Mouse (Mus musculus) hindbrain, embryonic 16.5 days (tissue): ENCODE results near the gene Asb18. TPM values are rescaled to one million over a fixed set of nuclear protein-coding genes. Genes with fewer than 3 reads are reported as not detected.

ENCODE experiments used
- ATAC-seq: fragments of 200-750 bp; cut with Nextera tagmentation; 2 replicates; pipeline ENCODE4 v1.8.0; 2017; ENCODE audit warnings: moderate TSS enrichment, moderate library complexity
- H3K27ac ChIP-seq: fragments of 300-500 bp; sonication (generic); 2 replicates; pipeline ENCODE4 v1.5.1; 2014; ENCODE audit warnings: low read depth, mild to moderate bottlenecking, control low read depth, low read length, moderate library complexity
- H3K27me3 ChIP-seq: fragments of 300-500 bp; sonication (generic); replicated peaks from 2 replicates; pipeline ENCODE4 v1.6.1; 2014; ENCODE audit warnings: low read length; ENCODE audit not compliant: control insufficient read depth, insufficient read depth
- H3K36me3 ChIP-seq: fragments of 300-500 bp; sonication (generic); 2 replicates; pipeline ENCODE4 v1.6.1; 2014; ENCODE audit warnings: mild to moderate bottlenecking, low read length, moderate library complexity, mixed read lengths; ENCODE audit not compliant: control insufficient read depth, insufficient read depth
- H3K4me1 ChIP-seq: fragments of 300-500 bp; sonication (generic); 2 replicates; pipeline ENCODE4 v1.6.1; 2014; ENCODE audit warnings: low read depth, low read length; ENCODE audit not compliant: control insufficient read depth, insufficient read depth
- H3K4me2 ChIP-seq: fragments of 300-500 bp; sonication (generic); 2 replicates; pipeline ENCODE4 v1.6.1; 2014; ENCODE audit warnings: mild to moderate bottlenecking, low read length, control low read depth, moderate library complexity
- H3K4me3 ChIP-seq: fragments of 300-500 bp; sonication (generic); 2 replicates; pipeline ENCODE4 v1.5.1; 2014; ENCODE audit warnings: mild to moderate bottlenecking, low read length, control low read depth, moderate library complexity
- H3K9ac ChIP-seq: fragments of 300-500 bp; sonication (generic); 2 replicates; pipeline ENCODE4 v1.6.1; 2014; ENCODE audit warnings: low read depth, mild to moderate bottlenecking, control low read depth, low read length, moderate library complexity
- H3K9me3 ChIP-seq: fragments of 300-500 bp; sonication (generic); 2 replicates; pipeline ENCODE4 v1.6.1; 2014; ENCODE audit warnings: mild to moderate bottlenecking, low read length, moderate library complexity; ENCODE audit not compliant: control insufficient read depth
- WGBS: fragments of 180-500 bp; shearing (Covaris S2); extraction: QIAGEN DNeasy Blood & Tissue Kit; methylation state at CpG from one replicate; pipeline ENCODE4 v1.1.7; 2014; 5-methylcytosine and 5-hydroxymethylcytosine counted together
- polyA plus RNA-seq: library from polyadenylated mRNA; unstranded; fragments of >200 nt; fragmentation: Nextera tagmentation; extraction: Ambion mirVana; gene quantifications from 2 replicates; pipeline ENCODE4 v1.2.1, GENCODE M21; 2015

Asb18 gene
- polyA plus RNA-seq, 1 experiment from 2014 or later, result 0.75 TPM

DNA sequence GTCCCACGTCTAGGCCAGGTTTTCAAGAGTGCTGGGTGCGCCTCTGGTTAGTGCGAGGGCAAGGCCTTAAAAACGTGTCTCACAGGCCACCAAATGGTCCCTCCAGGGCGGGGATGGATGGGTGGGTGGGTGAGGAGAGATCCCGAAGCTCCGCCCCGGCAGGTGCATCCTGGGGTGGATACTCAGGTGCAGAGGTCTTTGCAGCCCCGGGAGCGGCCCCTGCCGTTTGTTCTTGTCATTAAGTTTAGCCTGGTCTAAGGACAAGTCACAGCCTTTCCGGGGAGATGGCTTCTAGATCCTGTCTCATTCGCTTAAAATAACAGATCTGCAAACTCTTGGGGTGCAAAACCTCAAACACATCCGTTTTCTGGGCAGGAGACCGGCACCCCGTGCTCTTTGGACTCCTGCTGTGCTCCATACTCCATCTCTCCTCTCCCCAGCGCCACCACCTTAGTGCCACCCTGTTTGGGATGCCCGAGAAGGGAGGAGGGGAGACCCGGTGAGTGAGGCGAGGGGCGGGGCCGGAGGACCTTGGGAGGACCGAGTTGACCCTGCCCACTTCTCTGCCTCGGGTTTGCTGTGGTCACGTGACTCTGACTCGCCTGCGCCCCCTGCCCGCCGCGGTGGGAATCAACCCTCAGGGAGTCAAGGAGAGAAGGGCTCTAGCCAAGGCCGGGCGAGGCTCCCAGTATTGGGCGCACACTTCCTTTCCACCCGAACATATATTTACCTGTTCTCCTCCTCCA lies 74.3 kb downstream of the Asb18 start:
- WGBS, result 5% methylated on average over 32 of the region's 34 CpGs
- H3K4me3 ChIP-seq, result no peak overlapping the region
- no peaks in the 10 kb centered on the region for H3K9me3 ChIP-seq
- peak overlapping the region; percentile 30 for H3K4me2 ChIP-seq
- H3K27me3 ChIP-seq, result peaks cover 52% of the 10 kb centered on the region
- ATAC-seq, result no peak; the same call in 1 of the 2 replicates
- no peak overlapping the region for H3K9ac ChIP-seq
- peaks cover 7% of the 10 kb centered on the region for H3K4me1 ChIP-seq
- no peaks in the 10 kb centered on the region for H3K36me3 ChIP-seq
- no peak overlapping the region for H3K27ac ChIP-seq

DNA sequence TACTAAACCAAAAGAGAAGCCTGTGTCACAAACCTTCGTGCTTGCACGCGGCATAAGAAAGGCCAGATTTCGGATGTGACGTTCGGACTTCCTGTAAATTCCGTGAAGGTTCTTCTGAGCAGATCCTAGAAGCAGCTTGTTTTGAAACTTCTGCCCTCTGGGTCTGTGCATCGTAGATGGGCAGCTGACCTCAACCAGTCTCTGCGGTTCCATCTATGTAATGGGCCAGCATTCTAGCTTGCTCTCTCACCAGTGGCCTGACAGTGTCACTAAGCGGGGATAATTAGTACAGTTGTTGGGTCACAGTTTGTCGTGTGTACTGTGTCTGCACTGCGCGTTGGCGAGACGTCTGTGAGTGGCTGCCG lies 74.9 kb downstream of the Asb18 start:
- ATAC-seq, result no peak
- WGBS, result 32% methylated on average over 16 of the region's 16 CpGs
- Histone ChIP-seq H3K4me1 (peaks cover 7% of the 10 kb centered on the region), H3K4me3 (no peak overlapping the region), H3K4me2 (no peak overlapping the region), H3K9me3 (no peaks in the 10 kb centered on the region), H3K9ac (no peak overlapping the region), H3K27ac (no peak overlapping the region), H3K36me3 (no peaks in the 10 kb centered on the region), H3K27me3 (peaks cover 50% of the 10 kb centered on the region)

DNA sequence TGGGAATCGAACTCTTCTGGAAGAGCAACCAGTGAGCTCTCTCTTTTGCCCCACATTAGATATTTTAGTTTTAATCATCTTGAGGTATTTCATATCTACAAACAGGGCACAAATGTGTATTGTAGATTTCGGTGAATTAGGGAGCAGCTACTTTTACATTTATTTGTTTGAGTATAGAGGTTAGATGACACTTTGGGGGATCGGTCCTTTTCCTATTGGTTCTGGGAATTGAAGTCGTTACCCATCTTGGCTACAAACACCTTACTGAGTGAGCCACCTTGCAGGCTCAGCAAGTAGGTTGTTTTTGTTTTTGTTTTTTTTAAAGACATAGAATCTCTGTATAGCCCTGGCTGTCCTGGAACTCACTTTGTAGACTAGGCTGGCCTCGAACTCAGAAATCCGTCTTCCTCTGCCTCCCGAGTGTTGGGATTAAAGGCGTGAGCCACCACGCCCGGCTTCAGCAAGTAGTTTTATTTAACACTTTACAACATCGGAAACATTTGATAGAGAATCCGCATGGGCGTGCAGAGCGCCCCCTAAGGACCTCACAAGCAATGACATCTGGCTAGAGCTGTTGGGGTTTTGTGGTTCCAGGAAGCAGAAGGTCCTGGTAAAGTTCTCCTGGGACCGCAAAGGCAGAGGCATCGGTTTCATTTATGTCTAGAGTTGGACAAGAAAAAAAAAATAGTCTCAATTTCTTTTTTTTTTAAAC lies 75.4 kb downstream of the Asb18 start:
- no peak overlapping the region for H3K27ac ChIP-seq
- H3K27me3 ChIP-seq, result peaks cover 48% of the 10 kb centered on the region
- ATAC-seq, result no peak
- H3K4me2 ChIP-seq, result no peak overlapping the region
- 34% methylated on average over 16 of the region's 16 CpGs for WGBS
- peaks cover 7% of the 10 kb centered on the region for H3K4me1 ChIP-seq
- no peak overlapping the region for H3K4me3 ChIP-seq
- H3K36me3 ChIP-seq, result no peaks in the 10 kb centered on the region
- no peaks in the 10 kb centered on the region for H3K9me3 ChIP-seq
- no peak overlapping the region for H3K9ac ChIP-seq

DNA sequence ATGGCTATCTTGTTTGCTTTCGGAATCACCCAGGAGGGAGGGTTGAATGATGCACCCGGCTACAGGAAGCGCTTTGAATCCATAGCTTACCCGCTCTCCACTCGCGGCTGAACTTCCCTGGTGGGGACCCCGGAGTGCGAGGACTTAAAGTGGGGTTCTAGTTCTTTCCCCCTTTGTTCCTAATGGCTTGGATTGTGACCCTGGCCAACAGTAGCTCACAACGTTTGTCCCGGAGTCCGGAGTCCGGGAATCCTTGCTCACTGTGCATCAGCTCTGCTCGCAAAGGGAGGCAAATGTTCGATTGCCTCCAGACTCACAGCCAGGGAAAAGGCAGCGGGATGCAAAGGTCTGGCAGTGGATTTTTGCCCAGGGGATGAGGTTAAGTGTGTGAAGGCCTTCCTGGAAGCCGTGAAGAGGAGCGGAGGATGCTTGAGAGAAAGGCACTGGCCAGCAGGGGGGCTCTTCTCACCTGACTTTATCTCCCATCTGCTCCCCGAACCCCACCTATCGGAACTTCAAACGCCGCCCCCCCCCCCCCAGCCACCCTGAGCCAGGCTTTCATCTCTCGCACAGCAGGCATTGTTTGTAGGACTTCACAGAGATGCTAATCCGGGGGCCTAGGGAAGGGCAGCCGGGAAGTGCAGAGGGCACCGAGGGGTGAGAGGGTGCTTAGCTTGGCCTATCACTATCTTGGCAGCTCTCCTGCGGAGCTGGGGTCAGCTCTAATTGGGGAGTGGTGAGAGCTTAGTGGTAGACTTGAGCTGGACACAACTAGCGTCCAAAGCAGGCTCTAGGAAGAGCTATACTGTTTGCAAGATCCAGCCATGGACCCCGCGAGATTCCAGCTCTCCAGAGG lies 78.7 kb downstream of the Asb18 start:
- Histone ChIP-seq H3K36me3 (no peaks in the 10 kb centered on the region), H3K4me1 (peaks cover 8% of the 10 kb centered on the region), H3K4me2 (no peak overlapping the region), H3K4me3 (no peak overlapping the region), H3K9ac (no peak overlapping the region), H3K9me3 (no peaks in the 10 kb centered on the region), H3K27ac (no peak overlapping the region), H3K27me3 (peaks cover 46% of the 10 kb centered on the region)
- 4% methylated on average over 29 of the region's 29 CpGs for WGBS
- ATAC-seq, result no peak

DNA sequence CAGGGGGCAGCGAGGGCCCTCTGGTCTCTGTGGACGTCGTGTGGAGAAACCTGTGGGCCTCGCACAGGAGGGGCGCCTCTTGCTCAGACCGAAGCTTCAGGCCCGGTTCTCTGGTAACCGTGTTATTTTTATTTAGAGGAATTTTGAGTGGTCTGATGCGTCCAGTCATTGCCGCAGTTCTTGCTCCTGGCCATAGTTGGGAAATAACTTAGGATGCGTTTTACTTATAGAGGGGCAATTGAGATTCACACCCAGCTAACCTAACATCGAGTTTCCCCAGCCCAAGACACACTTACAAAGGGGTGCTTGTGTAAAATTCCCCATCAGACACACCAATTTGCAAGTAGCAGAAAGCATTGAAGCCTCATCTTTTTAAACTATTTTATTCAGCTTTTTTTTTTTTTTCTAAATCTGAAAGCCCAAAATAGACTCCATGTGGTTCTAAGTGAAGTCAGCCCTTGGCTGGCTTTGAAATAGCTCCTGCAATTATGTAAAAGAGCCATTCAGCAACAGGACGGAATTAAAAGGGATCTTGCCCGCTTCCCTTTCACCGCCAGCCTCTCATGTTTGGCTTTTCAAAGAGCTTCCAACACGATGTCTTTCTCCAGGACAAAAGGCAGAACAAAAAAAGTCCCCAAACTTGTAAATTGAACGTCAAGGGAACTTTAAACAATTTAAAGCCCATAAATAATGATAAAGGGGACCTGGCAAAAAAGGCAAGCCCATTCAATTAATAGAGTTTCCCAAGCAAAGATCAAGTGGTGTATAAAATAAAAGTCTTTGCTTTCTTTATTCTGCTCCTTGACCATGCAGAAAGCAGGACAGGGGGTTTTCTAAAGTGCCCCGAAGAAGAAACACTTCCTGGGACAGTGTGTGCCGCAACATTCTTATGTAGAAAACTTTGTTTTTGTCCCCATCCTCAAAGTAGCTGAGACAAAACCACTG lies 79.9 kb downstream of the Asb18 start:
- no peak overlapping the region; the same call in none of the 2 replicates for H3K4me2 ChIP-seq
- no peak overlapping the region for H3K4me3 ChIP-seq
- ATAC-seq, result peak; percentile 21; the same call in 1 of the 2 replicates
- H3K9ac ChIP-seq, result no peak overlapping the region
- H3K27me3 ChIP-seq, result peaks cover 38% of the 10 kb centered on the region
- H3K36me3 ChIP-seq, result no peaks in the 10 kb centered on the region
- H3K27ac ChIP-seq, result no peak overlapping the region
- H3K4me1 ChIP-seq, result peaks cover 17% of the 10 kb centered on the region
- no peaks in the 10 kb centered on the region for H3K9me3 ChIP-seq
- 9% methylated on average over 19 of the region's 19 CpGs for WGBS

DNA sequence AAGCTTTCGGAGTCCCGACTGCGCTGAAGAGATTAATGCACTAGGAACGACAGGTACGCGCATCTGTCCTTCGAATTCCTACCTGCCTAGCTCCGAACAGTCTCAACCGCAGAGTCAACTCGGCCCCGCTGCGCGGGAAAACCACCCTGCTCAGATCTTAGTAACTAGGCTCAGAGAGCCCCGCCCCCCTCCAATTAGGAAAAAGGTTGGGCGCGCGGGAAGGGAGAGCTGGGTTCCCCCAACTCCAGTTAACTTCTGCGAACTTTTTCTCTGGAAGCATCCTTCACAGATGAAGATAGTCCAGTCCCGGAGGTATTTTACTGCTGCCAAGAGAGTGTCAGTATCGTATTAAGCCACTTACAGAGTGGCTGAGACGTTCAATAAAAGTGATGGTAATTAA lies 80.7 kb downstream of the Asb18 start:
- Histone ChIP-seq H3K4me3 (0 out of 2 replicates have a peak overlapping the region, but pooled peaks have one; percentile 1), H3K36me3 (no peaks in the 10 kb centered on the region), H3K27me3 (peaks cover 33% of the 10 kb centered on the region), H3K4me2 (peak overlapping the region; percentile 8), H3K9ac (no peak overlapping the region), H3K4me1 (peaks cover 17% of the 10 kb centered on the region), H3K27ac (peak overlapping the region; percentile 5; the same call in 1 of the 2 replicates), H3K9me3 (no peaks in the 10 kb centered on the region)
- ATAC-seq, result no peak
- WGBS, result 1% methylated on average over 21 of the region's 21 CpGs

DNA sequence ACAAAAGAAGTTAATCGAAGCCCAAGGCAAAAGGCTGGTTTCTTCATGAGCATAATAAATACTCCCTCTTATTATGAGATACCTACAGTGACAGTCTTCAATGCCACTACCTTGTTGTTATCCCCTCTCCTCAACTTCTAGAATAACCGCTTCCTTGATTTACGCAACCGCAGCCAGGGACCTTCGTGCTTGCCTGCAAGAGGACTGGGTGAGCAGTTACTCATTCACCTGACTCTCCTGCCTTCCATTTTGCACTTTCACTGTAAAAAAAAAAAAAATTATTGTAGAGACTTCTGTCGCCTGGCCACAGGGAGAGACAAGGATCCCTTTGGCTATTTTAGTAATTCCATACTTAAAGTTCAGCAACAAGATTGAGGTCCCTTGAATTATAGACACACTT lies 81.4 kb downstream of the Asb18 start:
- H3K4me3 ChIP-seq, result peak overlapping the region; percentile 14; the same call in 1 of the 2 replicates
- no peak overlapping the region for H3K9ac ChIP-seq
- no peaks in the 10 kb centered on the region for H3K36me3 ChIP-seq
- H3K9me3 ChIP-seq, result no peaks in the 10 kb centered on the region
- H3K4me1 ChIP-seq, result peaks cover 17% of the 10 kb centered on the region
- WGBS, result 5% methylated on average over 6 of the region's 6 CpGs
- H3K27me3 ChIP-seq, result peaks cover 32% of the 10 kb centered on the region
- no peak for ATAC-seq
- no peak overlapping the region for H3K27ac ChIP-seq
- H3K4me2 ChIP-seq, result peak overlapping the region; percentile 60

DNA sequence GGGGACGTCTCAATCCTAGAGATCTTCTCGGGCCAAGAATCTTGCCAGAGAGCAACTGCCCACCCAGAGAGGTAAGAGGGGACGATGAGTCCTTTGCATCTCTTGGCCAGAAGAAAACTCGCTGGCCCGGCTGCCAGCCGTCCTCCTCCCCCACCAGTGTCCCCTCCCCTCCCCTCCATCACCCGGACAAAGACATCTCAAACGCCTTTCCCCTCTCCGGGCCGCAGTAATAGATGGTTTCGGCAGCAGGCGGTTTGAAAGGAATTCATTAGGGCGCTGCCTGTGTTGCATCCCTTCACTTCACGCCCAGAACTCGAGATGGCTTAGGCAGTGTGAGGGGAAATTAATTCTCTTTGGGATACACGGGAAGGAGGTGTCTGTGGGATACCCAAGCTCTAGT lies 81.8 kb downstream of the Asb18 start:
- no peak for ATAC-seq
- Histone ChIP-seq H3K4me2 (peak overlapping the region; percentile 60), H3K4me3 (peak overlapping the region; percentile 14; the same call in 1 of the 2 replicates), H3K27ac (0 out of 2 replicates have a peak overlapping the region, but pooled peaks have one; percentile 32), H3K27me3 (peaks cover 28% of the 10 kb centered on the region), H3K36me3 (no peaks in the 10 kb centered on the region), H3K9ac (no peak overlapping the region), H3K4me1 (peaks cover 17% of the 10 kb centered on the region), H3K9me3 (no peaks in the 10 kb centered on the region)
- WGBS, result 1% methylated on average over 16 of the region's 16 CpGs
